Mouse (Mus musculus) bone marrow macrophage, adult 2 months (primary cell): Measurements from ENCODE around the gene Golga1.

Experiments used
- CTCF ChIP-seq: IDR thresholded peaks from 2 replicates; pipeline ENCODE4 v1.5.1; 2012; ENCODE audit warnings: low read depth, mild to moderate bottlenecking, low read length, moderate library complexity
- POLR2A ChIP-seq: IDR thresholded peaks from 2 replicates; pipeline ENCODE4 v1.6.1; 2012; ENCODE audit warnings: mild to moderate bottlenecking, low read depth, low read length, borderline replicate concordance

DNA sequence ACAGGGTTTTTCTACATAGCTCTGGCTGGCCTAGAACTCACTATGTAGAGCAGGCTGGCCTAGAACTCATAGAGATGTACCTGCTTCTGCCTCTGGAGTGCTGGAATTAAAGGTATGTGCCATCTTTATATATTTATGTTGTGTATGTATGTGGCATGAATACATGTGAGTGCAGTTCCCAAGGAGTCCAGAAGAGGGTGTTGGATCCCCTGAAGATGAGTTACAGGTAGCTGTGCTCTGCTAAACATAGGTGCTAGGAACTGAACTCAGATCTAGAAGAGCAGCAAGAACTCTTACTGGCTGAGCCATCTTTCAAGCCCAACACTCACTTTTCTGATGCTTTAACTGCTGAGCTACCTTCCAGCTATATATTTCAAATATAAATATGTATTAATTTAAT lies 32.7 kb upstream of the Golga1 start:
- TF ChIP-seq CTCF, result no peak
- TF ChIP-seq POLR2A, result no peak
